Mouse (Mus musculus): Measurements from ENCODE around the gene Tcap. TPM values are rescaled to one million over a fixed set of nuclear protein-coding genes. Genes with fewer than 3 reads are reported as not detected.
A peak's percentile ranks its signal among the peaks of the same experiment; 100 is the strongest.

The Tcap gene
- total RNA-seq, 1 experiment = 0.45 TPM

- Histone ChIP-seq H3K9me3 (ENCODE audit: control insufficient read depth, insufficient read depth, low read depth, low read length) (no peaks in the 10 kb centered on the region), H3K4me1 (ENCODE audit: control insufficient read depth in 2 of 2, insufficient read depth in 2 of 2, low read length in 2 of 2, poor library complexity in 1 of 2) (peaks cover 0 to 27% of the 10 kb centered on the region in 2 experiments; a peak in 1 of 4 replicates), H3K9ac (ENCODE audit: insufficient read depth, low read depth, low read length, poor library complexity, severe bottlenecking) (no peak overlapping the region), H3K4me3 (ENCODE audit: insufficient read depth in 1 of 2, low read depth in 1 of 2, low read length in 2 of 2, poor library complexity in 1 of 2, severe bottlenecking in 1 of 2) (no peak overlapping the region), H3K36me3 (ENCODE audit: control insufficient read depth, insufficient read depth, low read length, poor library complexity, severe bottlenecking) (no peaks in the 10 kb centered on the region), H3K27ac (ENCODE audit: insufficient read depth, low read depth, low read length, poor library complexity, severe bottlenecking) (no peak overlapping the region)
- no peak for DNase-seq (ENCODE audit: low read depth, low spot score)
- TF ChIP-seq ZC3H11A (IDR thresholded peaks at IDR 0.05; ENCODE audit: borderline replicate concordance, low read depth, low read length) (no peak), CHD2 (IDR thresholded peaks at IDR 0.05; ENCODE audit: low read depth, low read length) (no peak), MAFK (IDR thresholded peaks at IDR 0.05; ENCODE audit: insufficient read depth, low read depth, low read length) (no peak), HCFC1 (IDR thresholded peaks at IDR 0.05; ENCODE audit: borderline replicate concordance, insufficient read depth, low read length) (no peak), ZNF384 (IDR thresholded peaks at IDR 0.05; ENCODE audit: low read depth, low read length) (no peak)
- in situ Hi-C loops (cut with MboI; ENCODE audit: low sequenced_read_pairs in 2 of 2, unreplicated experiment in 2 of 2) = no loop called here
Measured at GRCm38 (mm10) chr11:98393317-98393716, 9.7 kb downstream of the Tcap start.

- in situ Hi-C loops (cut with MboI; ENCODE audit: low sequenced_read_pairs in 2 of 2, unreplicated experiment in 2 of 2) = no loop called here
- Histone ChIP-seq H3K27ac (ENCODE audit: insufficient read depth, low read depth, low read length, poor library complexity, severe bottlenecking) (no peak overlapping the region), H3K36me3 (ENCODE audit: control insufficient read depth, insufficient read depth, low read length, poor library complexity, severe bottlenecking) (no peaks in the 10 kb centered on the region), H3K4me1 (ENCODE audit: control insufficient read depth in 2 of 2, insufficient read depth in 2 of 2, low read length in 2 of 2, poor library complexity in 1 of 2) (peaks cover 0 to 24% of the 10 kb centered on the region in 2 experiments; a peak in 1 of 4 replicates), H3K9me3 (ENCODE audit: control insufficient read depth, insufficient read depth, low read depth, low read length) (no peaks in the 10 kb centered on the region), H3K9ac (ENCODE audit: insufficient read depth, low read depth, low read length, poor library complexity, severe bottlenecking) (no peak overlapping the region), H3K4me3 (ENCODE audit: insufficient read depth in 1 of 2, low read depth in 1 of 2, low read length in 2 of 2, poor library complexity in 1 of 2, severe bottlenecking in 1 of 2) (no peak overlapping the region)
- TF ChIP-seq ZNF384 (IDR thresholded peaks at IDR 0.05; ENCODE audit: low read depth, low read length) (no peak), HCFC1 (IDR thresholded peaks at IDR 0.05; ENCODE audit: borderline replicate concordance, insufficient read depth, low read length) (no peak), ZC3H11A (IDR thresholded peaks at IDR 0.05; ENCODE audit: borderline replicate concordance, low read depth, low read length) (no peak), CHD2 (IDR thresholded peaks at IDR 0.05; ENCODE audit: low read depth, low read length) (no peak), MAFK (IDR thresholded peaks at IDR 0.05; ENCODE audit: insufficient read depth, low read depth, low read length) (no peak)
- DNase-seq (ENCODE audit: low read depth, low spot score) = no peak
Measured at GRCm38 (mm10) chr11:98394301-98394700, 10.7 kb downstream of the Tcap start.

- Histone ChIP-seq H3K4me1 (ENCODE audit: control insufficient read depth in 2 of 2, insufficient read depth in 2 of 2, low read length in 2 of 2, poor library complexity in 1 of 2) (peaks cover 0 to 26% of the 10 kb centered on the region in 2 experiments; a peak in 1 of 4 replicates), H3K27ac (ENCODE audit: insufficient read depth, low read depth, low read length, poor library complexity, severe bottlenecking) (no peak overlapping the region), H3K9me3 (ENCODE audit: control insufficient read depth, insufficient read depth, low read depth, low read length) (no peaks in the 10 kb centered on the region), H3K36me3 (ENCODE audit: control insufficient read depth, insufficient read depth, low read length, poor library complexity, severe bottlenecking) (no peaks in the 10 kb centered on the region), H3K4me3 (ENCODE audit: insufficient read depth in 1 of 2, low read depth in 1 of 2, low read length in 2 of 2, poor library complexity in 1 of 2, severe bottlenecking in 1 of 2) (no peak overlapping the region), H3K9ac (ENCODE audit: insufficient read depth, low read depth, low read length, poor library complexity, severe bottlenecking) (no peak overlapping the region)
- no peak for DNase-seq (ENCODE audit: low read depth, low spot score)
- TF ChIP-seq MAFK (IDR thresholded peaks at IDR 0.05; ENCODE audit: insufficient read depth, low read depth, low read length) = no peak
- no peak for TF ChIP-seq ZNF384 (IDR thresholded peaks at IDR 0.05; ENCODE audit: low read depth, low read length)
- in situ Hi-C loops (cut with MboI; ENCODE audit: low sequenced_read_pairs in 2 of 2, unreplicated experiment in 2 of 2) = no loop called here
Measured at GRCm38 (mm10) chr11:98395041-98395440, 11.4 kb downstream of the Tcap start.

GRCm38 (mm10) chr11:98397946-98398345 lies 14.3 kb downstream of the Tcap start:
- Histone ChIP-seq H3K4me1 (ENCODE audit: control insufficient read depth in 2 of 2, insufficient read depth in 2 of 2, low read length in 2 of 2, poor library complexity in 1 of 2) (peaks cover 0 to 8% of the 10 kb centered on the region in 2 experiments; a peak in 1 of 4 replicates), H3K36me3 (ENCODE audit: control insufficient read depth, insufficient read depth, low read length, poor library complexity, severe bottlenecking) (no peaks in the 10 kb centered on the region), H3K27ac (ENCODE audit: insufficient read depth, low read depth, low read length, poor library complexity, severe bottlenecking) (no peak overlapping the region), H3K4me3 (ENCODE audit: insufficient read depth in 1 of 2, low read depth in 1 of 2, low read length in 2 of 2, poor library complexity in 1 of 2, severe bottlenecking in 1 of 2) (no peak overlapping the region), H3K9ac (ENCODE audit: insufficient read depth, low read depth, low read length, poor library complexity, severe bottlenecking) (no peak overlapping the region), H3K9me3 (ENCODE audit: control insufficient read depth, insufficient read depth, low read depth, low read length) (no peaks in the 10 kb centered on the region)
- in situ Hi-C loops (cut with MboI; ENCODE audit: low sequenced_read_pairs in 2 of 2, unreplicated experiment in 2 of 2) = no loop called here
- TF ChIP-seq ZC3H11A (IDR thresholded peaks at IDR 0.05; ENCODE audit: borderline replicate concordance, low read depth, low read length) = no peak
- no peak for TF ChIP-seq MAFK (IDR thresholded peaks at IDR 0.05; ENCODE audit: insufficient read depth, low read depth, low read length)
- TF ChIP-seq CHD2 (IDR thresholded peaks at IDR 0.05; ENCODE audit: low read depth, low read length) = no peak
- TF ChIP-seq HCFC1 (IDR thresholded peaks at IDR 0.05; ENCODE audit: borderline replicate concordance, insufficient read depth, low read length) = no peak
- TF ChIP-seq ZNF384 (IDR thresholded peaks at IDR 0.05; ENCODE audit: low read depth, low read length) = no peak
- DNase-seq (ENCODE audit: low read depth, low spot score) = no peak

GRCm38 (mm10) chr11:98400161-98400726 lies 16.6 kb downstream of the Tcap start, which contains the start of gene Pgap3:
Pgap3 (minus strand) TSS chr11:98400490.
- TF ChIP-seq MAFK (IDR thresholded peaks at IDR 0.05; ENCODE audit: insufficient read depth, low read depth, low read length) = no peak
- peak; percentile 60; the same call in 1 of the 2 replicates for TF ChIP-seq HCFC1 (IDR thresholded peaks at IDR 0.05; ENCODE audit: borderline replicate concordance, insufficient read depth, low read length)
- peak within 1 kb of the TSS; percentile 91 for H3K9ac ChIP-seq (ENCODE audit: insufficient read depth, low read depth, low read length, poor library complexity, severe bottlenecking)
- in situ Hi-C loops (cut with MboI; ENCODE audit: low sequenced_read_pairs in 2 of 2, unreplicated experiment in 2 of 2) = no loop called here
- H3K36me3 ChIP-seq (ENCODE audit: control insufficient read depth, insufficient read depth, low read length, poor library complexity, severe bottlenecking) = no peaks in the 10 kb centered on the region
- H3K4me1 ChIP-seq (ENCODE audit: control insufficient read depth in 2 of 2, insufficient read depth in 2 of 2, low read length in 2 of 2, poor library complexity in 1 of 2) = peaks cover 0 to 5% of the 10 kb centered on the region in 2 experiments; a peak in 1 of 4 replicates
- no peaks in the 10 kb centered on the region for H3K9me3 ChIP-seq (ENCODE audit: control insufficient read depth, insufficient read depth, low read depth, low read length)
- peak; percentile 92 for DNase-seq (ENCODE audit: low read depth, low spot score)
- H3K4me3 ChIP-seq (ENCODE audit: insufficient read depth in 1 of 2, low read depth in 1 of 2, low read length in 2 of 2, poor library complexity in 1 of 2, severe bottlenecking in 1 of 2) = peak within 1 kb of the TSS; percentile 76 to 87
- H3K27ac ChIP-seq (ENCODE audit: insufficient read depth, low read depth, low read length, poor library complexity, severe bottlenecking) = peak within 1 kb of the TSS; percentile 88
